Comparison of ENCODE assay signal across 22 mouse cellular contexts in genomic region chr6:127381148-127381888, GRCm38 (mm10).
A peak's percentile ranks its signal among the peaks of the same experiment; 100 is the strongest.
DNase-seq lines count a peak whose midpoint lies in the region; ATAC-seq and TF ChIP-seq lines count a peak whose summit lies in the region.
"Had no signal": no experiment of that assay in that cellular context is flagged by ENCODE, and none has a peak within 500 bp of the region (broad histone marks: within the 10 kb centered on the region; RNA-seq: fewer than 3 reads in every experiment).

No protein-coding gene starts in this region.

- no peak for TF ChIP-seq CTCF in liver, postnatal 0 days (IDR thresholded peaks at IDR 0.05; ENCODE audit: low read depth)
- no peak for TF ChIP-seq CTCF in intestine, postnatal 0 days (IDR thresholded peaks at IDR 0.05; ENCODE audit: low read depth)

- no peak for ATAC-seq in liver, postnatal 0 days
- ATAC-seq in liver, embryonic 12.5 days: no peak
- peak; percentile 92 for ATAC-seq in intestine, embryonic 15.5 days
- peak; percentile 88 for ATAC-seq in intestine, postnatal 0 days
- ATAC-seq: forebrain, embryonic 14.5 days; forebrain, embryonic 16.5 days had no signal

- DNase-seq in liver, postnatal 0 days: peak; percentile 6
- DNase-seq in cerebellum, adult 11-12 months: no peak
- DNase-seq in right cerebral cortex, postnatal 4 days: no peak
- DNase-seq in lung, postnatal 14 days: no peak
- DNase-seq: adrenal gland, adult 2 months; adrenal gland, postnatal 10 days; adrenal gland, postnatal 25 days; cerebellum, adult 11 months; cerebellum, adult 2 months; cerebellum, adult 9-10 months; cerebellum, postnatal 10 days; cerebellum, postnatal 25 days had no signal

- H3K27me3 ChIP-seq in liver, postnatal 0 days (ENCODE audit: insufficient read depth, low read length): no peaks in the 10 kb centered on the region
- H3K27me3 ChIP-seq in liver, embryonic 12.5 days (replicated peaks): 0 out of 2 replicates have a peak, but pooled peaks cover 6% of the 10 kb centered on the region
- H3K27me3 ChIP-seq in intestine, embryonic 15.5 days (replicated peaks): no peaks in the 10 kb centered on the region
- H3K27me3 ChIP-seq in intestine, postnatal 0 days (replicated peaks; ENCODE audit: control insufficient read depth, insufficient read depth, low read length): no peaks in the 10 kb centered on the region
- H3K27me3 ChIP-seq: embryonic facial prominence, embryonic 12.5 days had no signal

- no peak overlapping the region for H3K27ac ChIP-seq in liver, postnatal 0 days (ENCODE audit: low read depth)
- H3K27ac ChIP-seq in liver, embryonic 12.5 days: no peak overlapping the region
- peak overlapping the region; percentile 15; the same call in 1 of the 2 replicates for H3K27ac ChIP-seq in intestine, embryonic 15.5 days
- no peak overlapping the region for H3K27ac ChIP-seq in intestine, postnatal 0 days (ENCODE audit: low read depth, low read length)
- H3K27ac ChIP-seq: embryonic facial prominence, embryonic 10.5 days; embryonic facial prominence, embryonic 12.5 days; forebrain, embryonic 10.5 days; forebrain, embryonic 12.5 days had no signal

- TF ChIP-seq EP300 in liver, postnatal 0 days (IDR thresholded peaks at IDR 0.05; ENCODE audit: low read depth): no peak

- no peak overlapping the region for H3K4me3 ChIP-seq in liver, postnatal 0 days (ENCODE audit: low read depth, low read length)
- no peak overlapping the region for H3K4me3 ChIP-seq in liver, embryonic 12.5 days
- H3K4me3 ChIP-seq in intestine, embryonic 15.5 days (replicated peaks): no peak overlapping the region
- no peak overlapping the region for H3K4me3 ChIP-seq in intestine, postnatal 0 days (ENCODE audit: low read depth, low read length)
- H3K4me3 ChIP-seq: embryonic facial prominence, embryonic 10.5 days; embryonic facial prominence, embryonic 12.5 days; erythroblast, embryonic 14.5 days; forebrain, embryonic 10.5 days; forebrain, embryonic 12.5 days had no signal

- H3K36me3 ChIP-seq in liver, postnatal 0 days (replicated peaks; ENCODE audit: insufficient read depth, low read length): no peaks in the 10 kb centered on the region
- H3K36me3 ChIP-seq in liver, embryonic 12.5 days: no peaks in the 10 kb centered on the region
- no peaks in the 10 kb centered on the region for H3K36me3 ChIP-seq in intestine, embryonic 15.5 days
- H3K36me3 ChIP-seq in intestine, postnatal 0 days (ENCODE audit: control insufficient read depth, insufficient read depth): no peaks in the 10 kb centered on the region
- H3K36me3 ChIP-seq: embryonic facial prominence, embryonic 10.5 days; embryonic facial prominence, embryonic 12.5 days; forebrain, embryonic 10.5 days; forebrain, embryonic 12.5 days had no signal

- H3K9ac ChIP-seq in liver, postnatal 0 days (replicated peaks): no peak overlapping the region
- H3K9ac ChIP-seq in liver, embryonic 12.5 days: no peak overlapping the region
- no peak overlapping the region for H3K9ac ChIP-seq in intestine, embryonic 15.5 days
- H3K9ac ChIP-seq in intestine, postnatal 0 days (ENCODE audit: low read depth, low read length): no peak overlapping the region
- H3K9ac ChIP-seq: embryonic facial prominence, embryonic 12.5 days; forebrain, embryonic 12.5 days had no signal

- no peaks in the 10 kb centered on the region for H3K4me1 ChIP-seq in liver, postnatal 0 days (ENCODE audit: insufficient read depth)
- H3K4me1 ChIP-seq in liver, embryonic 12.5 days: 0 out of 2 replicates have a peak, but pooled peaks cover 5% of the 10 kb centered on the region
- peaks cover 3% of the 10 kb centered on the region; the same call in 1 of the 2 replicates for H3K4me1 ChIP-seq in intestine, embryonic 15.5 days (replicated peaks)
- 0 out of 2 replicates have a peak, but pooled peaks cover 3% of the 10 kb centered on the region for H3K4me1 ChIP-seq in intestine, postnatal 0 days (replicated peaks; ENCODE audit: control insufficient read depth, insufficient read depth, low read length)
- H3K4me1 ChIP-seq: embryonic facial prominence, embryonic 12.5 days had no signal

- 56% methylated on average over 2 of the region's 2 CpGs for WGBS in liver, postnatal 0 days (ENCODE audit: insufficient replicate concordance)
- 47% methylated on average over 2 of the region's 2 CpGs for WGBS in liver, embryonic 12.5 days (ENCODE audit: insufficient replicate concordance)
- 65% methylated on average over 2 of the region's 2 CpGs for WGBS in intestine, embryonic 15.5 days
- WGBS in intestine, postnatal 0 days: 46% methylated on average over 2 of the region's 2 CpGs

- H3K4me2 ChIP-seq in liver, postnatal 0 days (ENCODE audit: low read depth, low read length): no peak overlapping the region
- H3K4me2 ChIP-seq in liver, embryonic 12.5 days: no peak overlapping the region
- H3K4me2 ChIP-seq in intestine, embryonic 15.5 days (replicated peaks): no peak overlapping the region
- H3K4me2 ChIP-seq in intestine, postnatal 0 days (replicated peaks; ENCODE audit: low read depth): no peak overlapping the region
- H3K4me2 ChIP-seq: embryonic facial prominence, embryonic 12.5 days; forebrain, embryonic 12.5 days had no signal

- no peaks in the 10 kb centered on the region for H3K9me3 ChIP-seq in liver, postnatal 0 days (ENCODE audit: low read length)
- no peaks in the 10 kb centered on the region for H3K9me3 ChIP-seq in liver, embryonic 12.5 days (replicated peaks)
- H3K9me3 ChIP-seq in intestine, embryonic 15.5 days: no peaks in the 10 kb centered on the region
- H3K9me3 ChIP-seq in intestine, postnatal 0 days (ENCODE audit: control insufficient read depth): no peaks in the 10 kb centered on the region
- H3K9me3 ChIP-seq: embryonic facial prominence, embryonic 10.5 days; embryonic facial prominence, embryonic 12.5 days; forebrain, embryonic 10.5 days; forebrain, embryonic 12.5 days had no signal

Comparison
In these comparisons a context has a peak if more than half of its experiments do, and no peak if none do; other contexts are left out.
1. ATAC-seq: peak in intestine, embryonic 15.5 days (single experiment) and intestine, postnatal 0 days (single experiment); none in liver, postnatal 0 days (single experiment) and liver, embryonic 12.5 days (single experiment).